Mouse (Mus musculus): ENCODE measurements at regions not wholly inside any gene's neighbourhood (a gene's known extent, or its start where the extent isn't known, plus 50 kb on each side); places are given as distances from the start of the nearest gene placed in this dataset.
A peak's percentile ranks its signal among the peaks of the same experiment; 100 is the strongest.

- DNase-seq (ENCODE audit: low spot score in 2 of 2): no peak
These were observed 66.5 kb downstream of the Nmur2 start for GRCm38 (mm10) chr11:55974224-55974875.

GRCm38 (mm10) chr11:55966580-55966979 is 74.2 kb downstream of the Nmur2 start:
- no peak for DNase-seq (ENCODE audit: low spot score in 2 of 2)

- DNase-seq (ENCODE audit: low spot score in 2 of 2): no peak
These were observed 82.4 kb downstream of the Nmur2 start for GRCm38 (mm10) chr11:55958372-55958771.

- no peak for DNase-seq (ENCODE audit: low spot score in 2 of 2)
These were observed 83.5 kb downstream of the Nmur2 start for GRCm38 (mm10) chr11:55957355-55957754.

- no peak for DNase-seq (ENCODE audit: low spot score in 2 of 2)
These were observed 87.1 kb downstream of the Nmur2 start for GRCm38 (mm10) chr11:55953696-55954095.

GRCm38 (mm10) chr11:55949596-55949995 is 91.2 kb downstream of the Nmur2 start:
- DNase-seq (ENCODE audit: low spot score in 2 of 2): no peak

- peak in 1 of 2 experiments; percentile 6 for DNase-seq (ENCODE audit: low spot score in 2 of 2)
These were observed 94.1 kb downstream of the Nmur2 start for GRCm38 (mm10) chr11:55946629-55947240.

- DNase-seq (ENCODE audit: low spot score in 2 of 2): no peak
These were observed 94.8 kb downstream of the Nmur2 start for GRCm38 (mm10) chr11:55946028-55946427.

GRCm38 (mm10) chr11:55939983-55940382 is 100.8 kb downstream of the Nmur2 start:
- no peak for DNase-seq (ENCODE audit: low spot score in 2 of 2)

GRCm38 (mm10) chr11:55926366-55926765 is 114.4 kb downstream of the Nmur2 start:
- DNase-seq (ENCODE audit: low spot score in 2 of 2): no peak

- peak in 1 of 2 experiments; percentile 28 for DNase-seq (ENCODE audit: low spot score in 2 of 2)
These were observed 121.7 kb downstream of the Nmur2 start for GRCm38 (mm10) chr11:55919066-55919465.

GRCm38 (mm10) chr11:55918411-55918810 is 122.4 kb downstream of the Nmur2 start:
- DNase-seq (ENCODE audit: low spot score in 2 of 2): no peak

GRCm38 (mm10) chr11:55897506-55897905 is 143.3 kb downstream of the Nmur2 start:
- no peak for DNase-seq (ENCODE audit: low spot score in 2 of 2)

- no peak for DNase-seq (ENCODE audit: low spot score in 2 of 2)
These were observed 150.6 kb downstream of the Nmur2 start for GRCm38 (mm10) chr11:55890161-55890560.

- no peak for DNase-seq (ENCODE audit: low spot score in 2 of 2)
These were observed 162.2 kb downstream of the Nmur2 start for GRCm38 (mm10) chr11:55878631-55879030.

GRCm38 (mm10) chr11:55867141-55867540 is 173.7 kb downstream of the Nmur2 start:
- no peak for DNase-seq (ENCODE audit: low spot score in 2 of 2)

GRCm38 (mm10) chr11:55859230-55859629 is 181.6 kb downstream of the Nmur2 start:
- peak in 1 of 2 experiments; percentile 42 for DNase-seq (ENCODE audit: low spot score in 2 of 2)

GRCm38 (mm10) chr11:55820479-55820878 is 212.5 kb upstream of the Glra1 start:
- DNase-seq (ENCODE audit: low spot score in 2 of 2): no peak

GRCm38 (mm10) chr11:55816566-55816965 is 208.6 kb upstream of the Glra1 start:
- no peak for DNase-seq (ENCODE audit: low spot score in 2 of 2)

GRCm38 (mm10) chr11:55810685-55811084 is 202.7 kb upstream of the Glra1 start:
- no peak for DNase-seq (ENCODE audit: low spot score in 2 of 2)

- peak; percentile 26 to 47 for DNase-seq (ENCODE audit: low spot score in 2 of 2)
These were observed 183.3 kb upstream of the Glra1 start for GRCm38 (mm10) chr11:55791195-55791865.

GRCm38 (mm10) chr11:55789638-55790037 is 181.6 kb upstream of the Glra1 start:
- DNase-seq (ENCODE audit: low spot score in 2 of 2): peak in 1 of 2 experiments; percentile 16

- DNase-seq (ENCODE audit: low spot score in 2 of 2): no peak
These were observed 173.0 kb upstream of the Glra1 start for GRCm38 (mm10) chr11:55781044-55781443.
